Mouse (Mus musculus) liver, embryonic 14.5 days (tissue): ENCODE data around the gene Aacs. TPM values are rescaled to one million over a fixed set of nuclear protein-coding genes. Genes with fewer than 3 reads are reported as not detected.

Experiments
- ATAC-seq: fragments of 200-750 bp; cut with Nextera tagmentation; 2 replicates; pipeline ENCODE4 v1.8.0; 2017; ENCODE audit warnings: moderate number of reproducible peaks, mild to moderate bottlenecking, moderate library complexity; ENCODE audit not compliant: insufficient read depth
- DNase-seq, 3 experiments: peaks; one replicate each; pipeline ENCODE4 v3.0.0-alpha.2; 2012 to 2013; ENCODE audit warnings: low read depth in 3 of 3, low spot score in 3 of 3
- H3K27ac ChIP-seq: fragments of 300-500 bp; sonication (generic); 2 replicates; pipeline ENCODE4 v1.5.1; 2014; ENCODE audit warnings: moderate library complexity, mild to moderate bottlenecking, control low read depth, inconsistent platforms
- H3K27me3 ChIP-seq: fragments of 300-500 bp; sonication (generic); 2 replicates; pipeline ENCODE4 v1.6.1; 2014; ENCODE audit warnings: mild to moderate bottlenecking, low read length, moderate library complexity; ENCODE audit not compliant: control insufficient read depth, insufficient read depth
- H3K36me3 ChIP-seq: fragments of 300-500 bp; sonication (generic); replicated peaks from 2 replicates; pipeline ENCODE4 v1.6.1; 2014; ENCODE audit warnings: low read depth; ENCODE audit not compliant: control insufficient read depth, insufficient read depth
- H3K4me1 ChIP-seq, 2 experiments: fragments of 200-500 bp in 1 of 2; fragments of 300-500 bp in 1 of 2; sonication (generic) in 1 of 2; replicated peaks; 2 replicates each; pipeline ENCODE4 v1.6.1; 2012 to 2014; ENCODE audit warnings: antibody characterized with exemption in 1 of 2, inconsistent platforms in 1 of 2, low read length in 1 of 2; ENCODE audit not compliant: control insufficient read depth in 2 of 2, insufficient read depth in 2 of 2
- H3K4me2 ChIP-seq: fragments of 300-500 bp; sonication (generic); 2 replicates; pipeline ENCODE4 v1.6.1; 2014; ENCODE audit warnings: low read depth, mild to moderate bottlenecking, control low read depth, moderate library complexity
- H3K4me3 ChIP-seq, 2 experiments: fragments of 200-500 bp in 1 of 2; fragments of 300-500 bp in 1 of 2; sonication (generic) in 1 of 2; 2 replicates each; pipeline ENCODE4 v1.5.1; 2012 to 2014; ENCODE audit warnings: low read depth in 2 of 2, low read length in 2 of 2, mild to moderate bottlenecking in 2 of 2, control low read depth in 1 of 2, inconsistent platforms in 1 of 2, moderate library complexity in 1 of 2; ENCODE audit not compliant: insufficient read depth in 1 of 2
- H3K9ac ChIP-seq: fragments of 300-500 bp; sonication (generic); replicated peaks from 2 replicates; pipeline ENCODE4 v1.6.1; 2014; ENCODE audit warnings: mild to moderate bottlenecking, control low read depth, moderate library complexity
- H3K9me3 ChIP-seq: fragments of 300-500 bp; sonication (generic); 2 replicates; pipeline ENCODE4 v1.6.1; 2016; ENCODE audit warnings: low read length, mixed read lengths; ENCODE audit not compliant: control insufficient read depth
- CTCF ChIP-seq: IDR thresholded peaks from 2 replicates; pipeline ENCODE4 v1.5.1; 2016; ENCODE audit warnings: antibody characterized with exemption, low read depth, control low read depth
- EP300 ChIP-seq: IDR thresholded peaks from 2 replicates; pipeline ENCODE4 v1.6.1; 2016; ENCODE audit warnings: antibody characterized with exemption, low read depth
- WGBS: fragments of 180-500 bp; shearing (Covaris S2); extraction: QIAGEN DNeasy Blood & Tissue Kit; methylation state at CpG from one replicate; pipeline ENCODE4 v1.1.7; 2014; ENCODE audit not compliant: insufficient replicate concordance; 5-methylcytosine and 5-hydroxymethylcytosine counted together
- polyA plus RNA-seq, 2 experiments: library from polyadenylated mRNA; depleted of rRNA in 1 of 2; stranded (reverse) in 1 of 2; unstranded in 1 of 2; fragments of >200 nt; fragmentation: Nextera tagmentation in 1 of 2; extraction: Ambion mirVana in 1 of 2; gene quantifications; 2 replicates each; pipeline versions ENCODE4 v1.2.1 to v1.2.3; 2012 to 2014

The Aacs gene
- polyA plus RNA-seq, 2 experiments: 11.0 to 13.2 TPM

GRCm38 (mm10) chr5:125515006-125515405 lies 39.4 kb downstream of the Aacs start:
- Histone ChIP-seq H3K4me3 (no peak overlapping the region), H3K9me3 (no peaks in the 10 kb centered on the region), H3K4me1 (no peaks in the 10 kb centered on the region), H3K9ac (no peak overlapping the region), H3K27me3 (no peaks in the 10 kb centered on the region), H3K36me3 (peaks cover 2% of the 10 kb centered on the region), H3K4me2 (no peak overlapping the region), H3K27ac (no peak overlapping the region)
- 80% methylated on average over 12 of the region's 12 CpGs for WGBS
- DNase-seq (no peak), ATAC-seq (no peak)
- TF ChIP-seq EP300 (no peak), CTCF (no peak)

- no peak for DNase-seq
- WGBS: 51% methylated on average over 5 of the region's 5 CpGs
- no peak overlapping the region for H3K9ac ChIP-seq
Observed at GRCm38 (mm10) chr5:125518640-125519039, 43.0 kb downstream of the Aacs start.

GRCm38 (mm10) chr5:125520930-125521590 lies 45.4 kb downstream of the Aacs start:
- no peaks in the 10 kb centered on the region for H3K27me3 ChIP-seq
- H3K27ac ChIP-seq: no peak overlapping the region
- peak; percentile 36; the same call in 1 of the 2 replicates for ATAC-seq
- H3K4me3 ChIP-seq: peak overlapping the region; percentile 27 to 55
- H3K9me3 ChIP-seq: no peaks in the 10 kb centered on the region
- peak overlapping the region; percentile 47 for H3K4me2 ChIP-seq
- WGBS: 5% methylated on average over 15 of the region's 15 CpGs
- peaks cover 0 to 5% of the 10 kb centered on the region in 2 experiments; a peak in 2 of 4 replicates for H3K4me1 ChIP-seq
- no peaks in the 10 kb centered on the region; the same call in 1 of the 2 replicates for H3K36me3 ChIP-seq
- no peak overlapping the region for H3K9ac ChIP-seq
- TF ChIP-seq EP300: no peak
- no peak for TF ChIP-seq CTCF
- peak in 1 of 3 experiments; percentile 37 for DNase-seq

More at GRCm38 (mm10) chr5:125518640-125519039, 43.0 kb downstream of the Aacs start:
- H3K4me3 ChIP-seq: no peak overlapping the region
- no peaks in the 10 kb centered on the region for H3K9me3 ChIP-seq
- H3K27me3 ChIP-seq: no peaks in the 10 kb centered on the region
- no peak overlapping the region for H3K4me2 ChIP-seq
- TF ChIP-seq EP300 (no peak), CTCF (peak; percentile 69)
- peaks cover 0 to 5% of the 10 kb centered on the region in 2 experiments; a peak in 2 of 4 replicates for H3K4me1 ChIP-seq
- H3K27ac ChIP-seq: no peak overlapping the region
- H3K36me3 ChIP-seq: peaks cover 2% of the 10 kb centered on the region
- ATAC-seq: no peak

- H3K9me3 ChIP-seq: peaks cover 3% of the 10 kb centered on the region
- peaks cover 0 to 5% of the 10 kb centered on the region in 2 experiments; a peak in 2 of 4 replicates for H3K4me1 ChIP-seq
- WGBS: 44% methylated on average over 2 of the region's 2 CpGs
- ATAC-seq (no peak), DNase-seq (no peak)
- H3K9ac ChIP-seq: no peak overlapping the region
- no peak overlapping the region for H3K4me3 ChIP-seq
- TF ChIP-seq CTCF (no peak), EP300 (no peak)
- no peak overlapping the region for H3K4me2 ChIP-seq
- no peaks in the 10 kb centered on the region for H3K36me3 ChIP-seq
- H3K27ac ChIP-seq: no peak overlapping the region
- no peaks in the 10 kb centered on the region for H3K27me3 ChIP-seq
Observed at GRCm38 (mm10) chr5:125523361-125523760, 47.7 kb downstream of the Aacs start.

- no peak for DNase-seq
- Histone ChIP-seq H3K9ac (no peak overlapping the region), H3K4me1 (peaks cover 0 to 5% of the 10 kb centered on the region in 2 experiments; a peak in 2 of 4 replicates), H3K9me3 (peaks cover 3% of the 10 kb centered on the region), H3K27ac (no peak overlapping the region), H3K36me3 (no peaks in the 10 kb centered on the region), H3K27me3 (peaks cover 10% of the 10 kb centered on the region), H3K4me3 (no peak overlapping the region), H3K4me2 (no peak overlapping the region)
- WGBS: 34% methylated on average over 5 of the region's 5 CpGs
- no peak for TF ChIP-seq EP300
- TF ChIP-seq CTCF: peak; percentile 71
- no peak for ATAC-seq
Observed at GRCm38 (mm10) chr5:125525516-125525915, 49.9 kb downstream of the Aacs start.
